Mouse (Mus musculus) adrenal gland, postnatal 36 days (tissue): ENCODE results near the gene Specc1. TPM values are rescaled to one million over a fixed set of nuclear protein-coding genes. Genes with fewer than 3 reads are reported as not detected.

ENCODE experiments used
- DNase-seq, 2 experiments: peaks; one replicate each; pipeline ENCODE4 v3.0.0; 2021; ENCODE audit warnings: mixed read lengths in 1 of 2
- total RNA-seq, 2 experiments: library from RNA; stranded (reverse); gene quantifications; 2 replicates each; pipeline ENCODE4 v1.2.3; 2021

Specc1 gene
- total RNA-seq, 2 experiments from 2014 or later, result 5.7 to 9.9 TPM

- peak; percentile 70 to 74 for DNase-seq
Observed at GRCm38 (mm10) chr11:62248401-62249244, 292.1 kb downstream of the Specc1 start, which contains the start of gene Adora2b. Gene Adora2b (plus strand): TSS chr11:62248984.

DNA sequence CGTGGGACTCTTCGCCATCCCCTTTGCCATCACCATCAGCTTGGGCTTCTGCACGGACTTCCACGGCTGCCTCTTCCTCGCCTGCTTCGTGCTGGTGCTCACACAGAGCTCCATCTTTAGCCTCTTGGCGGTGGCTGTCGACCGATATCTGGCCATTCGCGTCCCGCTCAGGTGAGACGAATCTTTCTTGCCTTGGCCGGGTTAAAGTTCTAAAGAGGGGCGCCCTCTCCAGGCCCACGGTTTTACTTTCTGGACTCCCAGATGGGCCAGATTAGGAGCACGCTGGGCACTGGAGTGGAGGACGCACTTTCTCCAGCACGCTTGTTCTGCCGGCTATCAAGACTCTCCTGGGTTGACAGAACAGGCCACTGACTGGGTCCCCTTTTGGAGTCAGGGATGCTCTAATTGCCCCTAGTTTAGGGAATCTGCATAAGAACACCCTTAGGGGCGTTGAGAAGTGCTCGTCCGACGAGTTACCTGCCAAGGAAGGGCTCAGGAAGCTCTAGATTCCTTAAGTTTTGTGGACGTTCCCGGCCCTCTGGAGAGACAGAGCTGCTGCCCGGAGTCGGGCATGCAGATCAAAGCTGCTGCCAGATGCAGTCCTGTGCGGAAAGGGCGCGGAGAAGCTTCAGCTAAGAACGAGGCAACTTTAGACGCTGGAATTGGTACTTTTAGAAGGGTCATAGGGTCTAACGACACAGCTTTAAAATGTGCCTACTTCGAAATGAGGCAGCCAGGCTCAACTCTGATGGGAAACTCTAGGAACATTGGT, 292.9 kb downstream of the Specc1 start:
- DNase-seq, result peak; percentile 42 to 45

GRCm38 (mm10) chr11:62251047-62251446, 294.5 kb downstream of the Specc1 start:
- no peak for DNase-seq

DNA sequence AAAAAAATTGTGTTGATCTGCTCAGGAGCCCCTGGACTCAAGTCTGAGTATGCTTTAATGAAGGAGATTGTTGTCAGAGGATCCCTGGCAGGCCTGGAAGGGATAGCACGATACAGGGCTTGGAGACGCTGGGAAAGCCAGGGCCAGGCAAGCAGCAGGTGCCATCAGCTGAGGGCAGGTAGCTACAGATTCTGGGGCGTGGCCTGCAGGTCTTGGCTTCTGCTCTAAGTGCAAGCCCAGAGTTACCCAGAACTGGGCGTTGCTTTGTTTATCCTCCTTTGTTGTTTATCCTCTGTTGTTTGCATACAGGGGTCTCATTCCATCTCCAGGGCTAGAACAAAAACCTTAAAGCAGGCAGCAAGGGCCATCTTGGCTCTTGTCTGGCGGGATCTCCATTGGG, 296.8 kb downstream of the Specc1 start:
- no peak for DNase-seq

- DNase-seq, result no peak
Observed at GRCm38 (mm10) chr11:62259214-62259613, 302.7 kb downstream of the Specc1 start.

- no peak for DNase-seq
Observed at GRCm38 (mm10) chr11:62263599-62263998, 307.0 kb downstream of the Specc1 start.

GRCm38 (mm10) chr11:62264018-62264417, 307.5 kb downstream of the Specc1 start:
- DNase-seq, result no peak

DNA sequence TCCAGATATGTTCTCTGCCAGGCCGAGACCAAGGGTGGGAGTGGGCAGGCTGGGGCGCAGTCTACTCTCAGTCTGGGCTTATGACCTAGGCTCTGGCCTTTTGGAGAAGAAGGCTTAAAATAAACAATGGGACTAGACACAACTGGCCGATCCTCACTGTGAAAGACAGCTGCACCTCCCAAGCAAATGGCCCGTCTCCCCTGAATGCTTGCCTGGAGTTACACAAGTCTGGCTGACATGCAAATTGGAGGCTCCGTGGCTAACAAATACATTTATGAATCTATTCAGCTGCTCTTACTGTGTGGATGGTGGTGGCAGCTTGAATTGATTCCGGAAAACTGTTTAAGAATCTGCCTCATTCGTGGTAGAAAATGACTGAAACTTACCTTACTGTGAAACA, 309.1 kb downstream of the Specc1 start:
- no peak for DNase-seq

GRCm38 (mm10) chr11:62266466-62267214, 310.1 kb downstream of the Specc1 start:
- no peak for DNase-seq

DNA sequence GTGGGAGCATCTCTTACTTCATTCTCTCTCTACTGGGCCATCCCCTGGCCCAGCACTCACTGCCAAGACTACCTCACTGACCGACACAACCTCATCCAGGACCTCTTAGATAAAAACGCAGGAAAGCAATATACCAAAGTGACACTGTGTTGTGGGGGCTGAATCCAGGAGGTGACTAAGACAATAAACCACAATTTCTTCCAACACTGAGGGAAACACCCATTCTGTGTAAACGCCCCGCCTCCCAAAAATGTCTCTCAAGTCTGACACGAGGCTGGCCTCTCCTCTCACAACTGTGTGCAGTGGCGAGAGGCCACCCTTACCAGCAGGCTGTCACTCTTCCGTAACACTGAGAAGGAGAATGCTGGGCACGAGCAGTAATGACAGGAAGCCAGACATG, 311.8 kb downstream of the Specc1 start:
- no peak for DNase-seq

DNA sequence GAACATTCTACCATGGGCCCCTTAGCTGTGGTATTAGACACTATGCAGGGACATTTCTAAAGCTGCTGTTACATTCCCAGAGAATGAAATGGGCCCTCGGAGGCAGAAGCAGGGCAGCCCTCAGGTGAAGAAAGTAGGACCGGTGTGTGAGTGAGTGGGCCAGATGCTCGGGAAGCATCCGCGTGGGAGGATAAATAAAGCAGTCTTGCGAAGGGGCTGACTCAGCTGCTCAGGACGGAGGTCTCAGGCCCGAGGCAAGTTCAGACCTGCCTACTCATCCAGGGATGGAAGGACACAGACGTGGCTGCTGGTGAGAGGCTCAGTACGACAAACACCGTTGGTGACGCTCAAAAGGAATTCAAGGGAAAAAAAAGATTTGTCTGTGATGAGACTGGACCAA, 312.5 kb downstream of the Specc1 start:
- no peak for DNase-seq

GRCm38 (mm10) chr11:62270851-62271250, 314.3 kb downstream of the Specc1 start:
- DNase-seq, result no peak

Other genes with a start within 250 kb of the Specc1 start
- under 1 TPM in 1 of 2 experiments, not detected in 1; 0.13 TPM for gene Slc5a10, start 235.9 kb upstream of the Specc1 start, total RNA-seq
- gene Prpsap2, start 194.7 kb upstream of the Specc1 start, total RNA-seq, result 10 to 100 TPM; 24.8 to 36.4 TPM
- gene Ulk2, start 101.7 kb upstream of the Specc1 start, total RNA-seq, result 10 to 100 TPM; 31.3 to 38.2 TPM
- gene Akap10, start 26.5 kb upstream of the Specc1 start, total RNA-seq, result 10 to 100 TPM; 23.1 to 33.7 TPM